Mouse (Mus musculus) liver, embryonic 14.5 days (tissue): Measurements from ENCODE around the gene Appl2.

Source experiments
- CTCF ChIP-seq: IDR thresholded peaks from 2 replicates; pipeline ENCODE4 v1.5.1; 2016; ENCODE audit warnings: antibody characterized with exemption, low read depth, control low read depth
- EP300 ChIP-seq: IDR thresholded peaks from 2 replicates; pipeline ENCODE4 v1.6.1; 2016; ENCODE audit warnings: antibody characterized with exemption, low read depth

DNA sequence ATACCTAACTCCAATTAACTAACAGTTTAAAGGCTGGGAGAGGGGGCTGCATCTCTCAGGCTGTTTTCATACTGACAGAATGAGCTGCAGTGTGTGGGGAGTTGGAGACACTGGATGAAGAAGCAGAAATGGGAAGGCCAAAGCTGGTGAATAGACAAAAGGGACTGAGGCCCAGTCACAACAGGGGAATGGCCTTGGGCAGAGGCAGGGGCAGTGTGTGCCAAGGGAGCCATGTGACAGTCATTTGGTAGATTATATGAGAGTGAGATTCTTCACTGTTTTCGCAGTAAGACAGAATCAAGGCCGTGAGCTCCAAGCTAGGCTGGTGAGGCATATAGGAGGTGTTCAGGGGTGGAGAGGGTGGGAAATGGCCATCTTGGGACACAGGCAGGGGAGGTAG is 6.1 kb upstream of the Appl2 start:
- no peak for TF ChIP-seq CTCF
- TF ChIP-seq EP300: no peak
